Mouse (Mus musculus) myocyte (in vitro differentiated cells): ENCODE measurements around the gene Zfyve1. TPM values are rescaled to one million over a fixed set of nuclear protein-coding genes. Genes with fewer than 3 reads are reported as not detected.

Experiments used
- H3K27me3 ChIP-seq: one replicate; pipeline ENCODE4 v1.6.1; 2011; ENCODE audit not compliant: control insufficient read depth, insufficient read depth, insufficient read length
- H3K36me3 ChIP-seq: one replicate; pipeline ENCODE4 v1.6.1; 2011; ENCODE audit not compliant: control insufficient read depth, insufficient read depth
- H3K4me2 ChIP-seq: one replicate; pipeline ENCODE4 v1.6.1; 2011; ENCODE audit warnings: low read depth, control low read depth
- H3K4me3 ChIP-seq: one replicate; pipeline ENCODE4 v1.5.1; 2011; ENCODE audit warnings: mild to moderate bottlenecking, control low read depth, moderate library complexity
- H3K79me2 ChIP-seq: one replicate; pipeline ENCODE4 v1.6.1; 2011; ENCODE audit not compliant: control insufficient read depth, insufficient read depth
- H3ac ChIP-seq: one replicate; pipeline ENCODE4 v1.6.1; 2011; ENCODE audit not compliant: control insufficient read depth, insufficient read length
- CEBPB ChIP-seq: IDR thresholded peaks from 2 replicates; pipeline ENCODE4 v1.6.1; 2011; ENCODE audit warnings: mild to moderate bottlenecking, moderate library complexity; ENCODE audit not compliant: poor library complexity, insufficient read depth, severe bottlenecking
- E2F4 ChIP-seq: IDR thresholded peaks from one replicate; pipeline ENCODE4 v1.6.1; 2011; ENCODE audit warnings: mild to moderate bottlenecking, control low read depth, moderate library complexity; ENCODE audit not compliant: insufficient read depth
- MAX ChIP-seq: IDR thresholded peaks from one replicate; pipeline ENCODE4 v1.6.1; 2011; ENCODE audit warnings: low read depth, mild to moderate bottlenecking, control low read depth
- MYOD1 ChIP-seq, 3 experiments: IDR thresholded peaks; one replicate each; pipeline ENCODE4 v1.6.1; 2011; ENCODE audit warnings: control low read depth in 2 of 3, low read depth in 2 of 3, mild to moderate bottlenecking in 2 of 3, moderate library complexity in 1 of 3; ENCODE audit not compliant: insufficient read length in 2 of 3, control insufficient read depth in 1 of 3
- MYOG ChIP-seq, 3 experiments: IDR thresholded peaks; one replicate each; pipeline ENCODE4 v1.6.1; 2011; ENCODE audit warnings: control low read depth in 2 of 3, low read depth in 2 of 3, mild to moderate bottlenecking in 2 of 3; ENCODE audit not compliant: insufficient read length in 2 of 3, control insufficient read depth in 1 of 3, insufficient read depth in 1 of 3
- POLR2A ChIP-seq: IDR thresholded peaks from one replicate; pipeline ENCODE4 v1.6.1; 2011; ENCODE audit warnings: low read depth, mild to moderate bottlenecking, control low read depth, moderate library complexity; ENCODE audit not compliant: insufficient read length
- POLR2AphosphoS2 ChIP-seq: IDR thresholded peaks from one replicate; pipeline ENCODE4 v1.6.1; 2011; ENCODE audit warnings: low read depth, control low read depth; ENCODE audit not compliant: insufficient read length
- REST ChIP-seq: IDR thresholded peaks from one replicate; pipeline ENCODE4 v1.6.1; 2011; ENCODE audit warnings: mild to moderate bottlenecking, control low read depth, moderate library complexity; ENCODE audit not compliant: insufficient read depth, insufficient read length
- SRF ChIP-seq: IDR thresholded peaks from one replicate; pipeline ENCODE4 v1.6.1; 2011; ENCODE audit warnings: low read depth; ENCODE audit not compliant: control insufficient read depth, insufficient read length
- TCF12 ChIP-seq: IDR thresholded peaks from one replicate; pipeline ENCODE4 v1.6.1; 2011; ENCODE audit warnings: mild to moderate bottlenecking, control low read depth; ENCODE audit not compliant: poor library complexity, insufficient read depth, severe bottlenecking
- TCF3 ChIP-seq: IDR thresholded peaks from one replicate; pipeline ENCODE4 v1.6.1; 2011; ENCODE audit warnings: low read depth, control low read depth; ENCODE audit not compliant: insufficient read length
- USF1 ChIP-seq: IDR thresholded peaks from one replicate; pipeline ENCODE4 v1.6.1; 2011; ENCODE audit warnings: low read depth, mild to moderate bottlenecking, control low read depth, moderate library complexity
- polyA plus RNA-seq: library from polyadenylated mRNA; unstranded; fragments of >200 nt; fragmentation: generic; extraction: Trizol; gene quantifications from one replicate; pipeline ENCODE4 v1.2.1, GENCODE M21; 2012; ENCODE audit warnings: missing spikeins

The Zfyve1 gene
- polyA plus RNA-seq, 1 experiment: 16.8 TPM

- Histone ChIP-seq H3K4me2 (no peak overlapping the region), H3K36me3 (peaks cover 37% of the 10 kb centered on the region), H3K4me3 (no peak overlapping the region), H3K27me3 (no peaks in the 10 kb centered on the region), H3ac (no peak overlapping the region), H3K79me2 (no peaks in the 10 kb centered on the region)
- no peak for TF ChIP-seq SRF
- TF ChIP-seq MAX: no peak
- no peak for TF ChIP-seq POLR2AphosphoS2
- TF ChIP-seq USF1: no peak
- no peak for TF ChIP-seq TCF12
- no peak for TF ChIP-seq REST
- TF ChIP-seq CEBPB: no peak
- no peak for TF ChIP-seq POLR2A
- no peak for TF ChIP-seq MYOD1 (IDR thresholded peaks at IDR 0.05; ENCODE audit: control insufficient read depth in 1 of 3, insufficient read length in 2 of 3, low read depth in 2 of 3)
Observed at GRCm38 (mm10) chr12:83569866-83570265, 27.2 kb downstream of the Zfyve1 start.

- no peaks in the 10 kb centered on the region for H3K79me2 ChIP-seq
- H3K4me2 ChIP-seq: no peak overlapping the region
- H3K36me3 ChIP-seq: peaks cover 26% of the 10 kb centered on the region
- no peaks in the 10 kb centered on the region for H3K27me3 ChIP-seq
- TF ChIP-seq MYOD1 (IDR thresholded peaks at IDR 0.05; ENCODE audit: control insufficient read depth in 1 of 3, insufficient read length in 2 of 3, low read depth in 2 of 3) (no peak), POLR2AphosphoS2 (no peak), MYOG (IDR thresholded peaks at IDR 0.05; ENCODE audit: control insufficient read depth in 1 of 3, insufficient read depth in 1 of 3, insufficient read length in 2 of 3, low read depth in 2 of 3) (no peak), CEBPB (no peak), MAX (no peak), E2F4 (no peak), REST (no peak), USF1 (no peak), TCF12 (no peak), POLR2A (no peak), TCF3 (no peak), SRF (no peak)
- H3K4me3 ChIP-seq: no peak overlapping the region
- H3ac ChIP-seq: no peak overlapping the region
Observed at GRCm38 (mm10) chr12:83562589-83562988, 34.4 kb downstream of the Zfyve1 start.

- no peak overlapping the region for H3ac ChIP-seq
- TF ChIP-seq USF1 (no peak), REST (no peak), MYOD1 (IDR thresholded peaks at IDR 0.05; ENCODE audit: control insufficient read depth in 1 of 3, insufficient read length in 2 of 3, low read depth in 2 of 3) (no peak), POLR2AphosphoS2 (no peak), MYOG (IDR thresholded peaks at IDR 0.05; ENCODE audit: control insufficient read depth in 1 of 3, insufficient read depth in 1 of 3, insufficient read length in 2 of 3, low read depth in 2 of 3) (no peak), MAX (no peak), E2F4 (no peak), SRF (no peak), TCF3 (no peak)
- no peaks in the 10 kb centered on the region for H3K27me3 ChIP-seq
- peaks cover 26% of the 10 kb centered on the region for H3K36me3 ChIP-seq
- H3K4me2 ChIP-seq: no peak overlapping the region
- no peak overlapping the region for H3K4me3 ChIP-seq
- H3K79me2 ChIP-seq: no peaks in the 10 kb centered on the region
Observed at GRCm38 (mm10) chr12:83560189-83560588, 36.8 kb downstream of the Zfyve1 start.

- H3K27me3 ChIP-seq: no peaks in the 10 kb centered on the region
- H3K4me2 ChIP-seq: no peak overlapping the region
- TF ChIP-seq TCF12 (no peak), SRF (no peak), USF1 (no peak), POLR2A (no peak), POLR2AphosphoS2 (no peak), CEBPB (no peak), MYOD1 (IDR thresholded peaks at IDR 0.05; ENCODE audit: control insufficient read depth in 1 of 3, insufficient read length in 2 of 3, low read depth in 2 of 3) (no peak), MAX (no peak), E2F4 (no peak), TCF3 (no peak)
- H3K4me3 ChIP-seq: no peak overlapping the region
- H3K36me3 ChIP-seq: peaks cover 23% of the 10 kb centered on the region
- no peak overlapping the region for H3ac ChIP-seq
- no peaks in the 10 kb centered on the region for H3K79me2 ChIP-seq
Observed at GRCm38 (mm10) chr12:83558496-83558895, 38.5 kb downstream of the Zfyve1 start.

GRCm38 (mm10) chr12:83555605-83556004 is 41.4 kb downstream of the Zfyve1 start:
- no peak overlapping the region for H3K4me2 ChIP-seq
- H3K36me3 ChIP-seq: peaks cover 22% of the 10 kb centered on the region
- no peak overlapping the region for H3ac ChIP-seq
- no peak overlapping the region for H3K4me3 ChIP-seq
- H3K79me2 ChIP-seq: no peaks in the 10 kb centered on the region
- H3K27me3 ChIP-seq: no peaks in the 10 kb centered on the region
- TF ChIP-seq TCF3: no peak

GRCm38 (mm10) chr12:83553816-83554215 is 43.2 kb downstream of the Zfyve1 start:
- Histone ChIP-seq H3K4me2 (no peak overlapping the region), H3K4me3 (no peak overlapping the region), H3K36me3 (peaks cover 27% of the 10 kb centered on the region), H3ac (no peak overlapping the region), H3K27me3 (no peaks in the 10 kb centered on the region), H3K79me2 (no peaks in the 10 kb centered on the region)
- TF ChIP-seq MYOG (IDR thresholded peaks at IDR 0.05; ENCODE audit: control insufficient read depth in 1 of 3, insufficient read depth in 1 of 3, insufficient read length in 2 of 3, low read depth in 2 of 3): no peak
- TF ChIP-seq USF1: no peak
- TF ChIP-seq MYOD1 (IDR thresholded peaks at IDR 0.05; ENCODE audit: control insufficient read depth in 1 of 3, insufficient read length in 2 of 3, low read depth in 2 of 3): no peak
- TF ChIP-seq TCF3: no peak
- TF ChIP-seq POLR2A: no peak
- no peak for TF ChIP-seq SRF
- TF ChIP-seq CEBPB: no peak
- TF ChIP-seq TCF12: no peak
- no peak for TF ChIP-seq REST
- TF ChIP-seq MAX: no peak
- no peak for TF ChIP-seq E2F4
- TF ChIP-seq POLR2AphosphoS2: no peak
